ENCODE assay signal across 19 mouse cellular contexts in genomic region chr10:81026857-81027256, GRCm38 (mm10). TPM values are rescaled to one million over a fixed set of nuclear protein-coding genes. Genes with fewer than 3 reads are reported as not detected.
DNase-seq lines count a peak whose midpoint lies in the region; ATAC-seq lines count a peak whose summit lies in the region.
"Had no signal": no experiment of that assay in that cellular context is flagged by ENCODE, and none has a peak within 500 bp of the region (broad histone marks: within the 10 kb centered on the region; RNA-seq: fewer than 3 reads in every experiment).

No protein-coding gene starts in this region.

- no peak overlapping the region for H3K27ac ChIP-seq in heart, embryonic 13.5 days (replicated peaks)
- H3K27ac ChIP-seq in neural tube, embryonic 13.5 days (replicated peaks), result no peak overlapping the region
- no peak overlapping the region for H3K27ac ChIP-seq in neural tube, embryonic 15.5 days (replicated peaks)
- H3K27ac ChIP-seq: embryonic facial prominence, embryonic 12.5 days; forebrain, embryonic 15.5 days; heart, embryonic 15.5 days; hindbrain, embryonic 10.5 days; hindbrain, embryonic 14.5 days; intestine, embryonic 15.5 days had no signal

- peak overlapping the region; percentile 40; the same call in 1 of the 2 replicates for H3K9ac ChIP-seq in heart, embryonic 13.5 days
- H3K9ac ChIP-seq in neural tube, embryonic 13.5 days, result 0 out of 2 replicates have a peak overlapping the region, but pooled peaks have one; percentile 12
- H3K9ac ChIP-seq in neural tube, embryonic 15.5 days (replicated peaks), result no peak overlapping the region
- H3K9ac ChIP-seq: embryonic facial prominence, embryonic 12.5 days; forebrain, embryonic 15.5 days; heart, embryonic 15.5 days; hindbrain, embryonic 14.5 days; intestine, embryonic 15.5 days had no signal

- H3K4me3 ChIP-seq in heart, embryonic 13.5 days, result no peak overlapping the region
- no peak overlapping the region for H3K4me3 ChIP-seq in neural tube, embryonic 13.5 days
- no peak overlapping the region for H3K4me3 ChIP-seq in neural tube, embryonic 15.5 days (replicated peaks)
- H3K4me3 ChIP-seq: embryonic facial prominence, embryonic 12.5 days; forebrain, embryonic 15.5 days; heart, embryonic 15.5 days; hindbrain, embryonic 10.5 days; intestine, embryonic 15.5 days had no signal

- peaks cover 20% of the 10 kb centered on the region for H3K36me3 ChIP-seq in heart, embryonic 13.5 days
- H3K36me3 ChIP-seq in neural tube, embryonic 13.5 days, result peaks cover 23% of the 10 kb centered on the region
- H3K36me3 ChIP-seq in neural tube, embryonic 15.5 days, result peaks cover 22% of the 10 kb centered on the region

- H3K4me2 ChIP-seq in heart, embryonic 13.5 days, result no peak overlapping the region
- no peak overlapping the region for H3K4me2 ChIP-seq in neural tube, embryonic 13.5 days
- H3K4me2 ChIP-seq in neural tube, embryonic 15.5 days, result no peak overlapping the region
- H3K4me2 ChIP-seq: embryonic facial prominence, embryonic 12.5 days; forebrain, embryonic 15.5 days; heart, embryonic 15.5 days; hindbrain, embryonic 14.5 days; intestine, embryonic 15.5 days had no signal

- peaks cover 17% of the 10 kb centered on the region for H3K4me1 ChIP-seq in heart, embryonic 13.5 days
- peaks cover 34% of the 10 kb centered on the region for H3K4me1 ChIP-seq in neural tube, embryonic 13.5 days (replicated peaks)
- peaks cover 37% of the 10 kb centered on the region for H3K4me1 ChIP-seq in neural tube, embryonic 15.5 days

- intact Hi-C loops in heart, postnatal 25 days (cut with DNase I), result no loop called here

- peak; percentile 34 for DNase-seq in cerebellum, adult 11 months
- DNase-seq in cerebellum, adult 9-11 months, result peak; percentile 61
- no peak for DNase-seq in cerebellum, adult 8-10 months
- no peak for DNase-seq in heart, postnatal 25 days (ENCODE audit: low spot score)
- DNase-seq: B cell, adult 2 months; kidney, adult 18-20 months had no signal

- ATAC-seq in cerebellum, adult (ENCODE audit: insufficient number of reproducible peaks, low FRiP score, low TSS enrichment), result no peak
- ATAC-seq in heart, embryonic 13.5 days (ENCODE audit: extremely low read depth, insufficient number of reproducible peaks, low FRiP score, low TSS enrichment), result no peak
- ATAC-seq in neural tube, embryonic 13.5 days (ENCODE audit: low read depth), result no peak
- no peak for ATAC-seq in neural tube, embryonic 15.5 days (ENCODE audit: low FRiP score)
- ATAC-seq: CD4-positive, CD25-positive, alpha-beta regulatory T cell, adult 4 months; forebrain, embryonic 15.5 days; intestine, embryonic 15.5 days had no signal

- H3K27me3 ChIP-seq in heart, embryonic 13.5 days (replicated peaks), result peaks cover 50% of the 10 kb centered on the region
- H3K27me3 ChIP-seq in neural tube, embryonic 13.5 days, result peaks cover 37% of the 10 kb centered on the region
- peaks cover 19% of the 10 kb centered on the region; the same call in 1 of the 2 replicates for H3K27me3 ChIP-seq in neural tube, embryonic 15.5 days (replicated peaks)

- H3K9me3 ChIP-seq in heart, embryonic 13.5 days, result no peaks in the 10 kb centered on the region
- H3K9me3 ChIP-seq in neural tube, embryonic 13.5 days, result no peaks in the 10 kb centered on the region
- H3K9me3 ChIP-seq in neural tube, embryonic 15.5 days (replicated peaks), result no peaks in the 10 kb centered on the region
- H3K9me3 ChIP-seq: embryonic facial prominence, embryonic 12.5 days; forebrain, embryonic 15.5 days; G1E; heart, embryonic 15.5 days; hindbrain, embryonic 10.5 days had no signal

- WGBS in heart, embryonic 13.5 days, result 91% methylated on average over 5 of the region's 5 CpGs
- WGBS in neural tube, embryonic 13.5 days, result 94% methylated on average over 5 of the region's 5 CpGs
- WGBS in neural tube, embryonic 15.5 days, result 95% methylated on average over 5 of the region's 5 CpGs

RNA-seq across cellular contexts. Expression of gene Diras1, which starts 1.4 kb away (rescaled TPM):
- polyA plus RNA-seq in heart, embryonic 13.5 days (2015; fragmentation: Nextera tagmentation; extraction: Ambion mirVana), result 0.06 and 0.07 TPM in 2 replicates
- not detected for total RNA-seq in heart, postnatal 25 days (2021)
- polyA plus RNA-seq in neural tube, embryonic 13.5 days (2015; fragmentation: Nextera tagmentation; extraction: Ambion mirVana), result 38.1 and 38.7 TPM in 2 replicates
- 55.3 and 69.4 TPM in 2 replicates for polyA plus RNA-seq in neural tube, embryonic 15.5 days (2015; fragmentation: Nextera tagmentation; extraction: Ambion mirVana)
- total RNA-seq: granulocyte monocyte progenitor cell, adult 5-6 weeks had no signal
- polyA plus RNA-seq: CD4-positive, CD25-positive, alpha-beta regulatory T cell, adult 4 months; heart, embryonic 15.5 days had no signal

RNA-seq across cellular contexts. Expression of gene Slc39a3, which starts 10.4 kb away (rescaled TPM):
- 8.0 and 8.2 TPM in 2 replicates for polyA plus RNA-seq in heart, embryonic 13.5 days (2015; fragmentation: Nextera tagmentation; extraction: Ambion mirVana)
- 10 to 100 TPM; 14.0 to 14.3 TPM for total RNA-seq in heart, postnatal 25 days (2021)
- 40.9 and 44.2 TPM in 2 replicates for polyA plus RNA-seq in neural tube, embryonic 13.5 days (2015; fragmentation: Nextera tagmentation; extraction: Ambion mirVana)
- 43.9 and 47.7 TPM in 2 replicates for polyA plus RNA-seq in neural tube, embryonic 15.5 days (2015; fragmentation: Nextera tagmentation; extraction: Ambion mirVana)

RNA-seq across cellular contexts. Expression of gene Gng7, which starts 12.1 kb away (rescaled TPM):
- 1.4 TPM in 2 replicates for polyA plus RNA-seq in heart, embryonic 13.5 days (2015; fragmentation: Nextera tagmentation; extraction: Ambion mirVana)
- total RNA-seq in heart, postnatal 25 days (2021), result under 1 TPM; 0.13 to 0.34 TPM
- 16.2 and 17.4 TPM in 2 replicates for polyA plus RNA-seq in neural tube, embryonic 13.5 days (2015; fragmentation: Nextera tagmentation; extraction: Ambion mirVana)
- polyA plus RNA-seq in neural tube, embryonic 15.5 days (2015; fragmentation: Nextera tagmentation; extraction: Ambion mirVana), result 22.8 and 24.9 TPM in 2 replicates

RNA-seq across cellular contexts. Expression of gene Sgta, which starts 33.1 kb away (rescaled TPM):
- polyA plus RNA-seq in heart, embryonic 13.5 days (2015; fragmentation: Nextera tagmentation; extraction: Ambion mirVana), result 152 and 162 TPM in 2 replicates
- total RNA-seq in heart, postnatal 25 days (2021), result 10 to 100 TPM; 86.7 to 93.2 TPM
- 283 and 286 TPM in 2 replicates for polyA plus RNA-seq in neural tube, embryonic 13.5 days (2015; fragmentation: Nextera tagmentation; extraction: Ambion mirVana)
- 290 and 298 TPM in 2 replicates for polyA plus RNA-seq in neural tube, embryonic 15.5 days (2015; fragmentation: Nextera tagmentation; extraction: Ambion mirVana)

RNA-seq across cellular contexts. Expression of gene Thop1, which starts 43.0 kb away (rescaled TPM):
- 29.1 and 33.8 TPM in 2 replicates for polyA plus RNA-seq in heart, embryonic 13.5 days (2015; fragmentation: Nextera tagmentation; extraction: Ambion mirVana)
- 10 to 100 TPM; 12.3 to 13.2 TPM for total RNA-seq in heart, postnatal 25 days (2021)
- 47.4 and 48.4 TPM in 2 replicates for polyA plus RNA-seq in neural tube, embryonic 13.5 days (2015; fragmentation: Nextera tagmentation; extraction: Ambion mirVana)
- 44.3 and 52.9 TPM in 2 replicates for polyA plus RNA-seq in neural tube, embryonic 15.5 days (2015; fragmentation: Nextera tagmentation; extraction: Ambion mirVana)

Comparison
In these comparisons a context has a peak if more than half of its experiments do, and no peak if none do; other contexts are left out.
1. DNase-seq: peak in cerebellum, adult 11 months (single experiment) and cerebellum, adult 9-11 months (single experiment); none in cerebellum, adult 8-10 months (single experiment) and heart, postnatal 25 days (single experiment).
2. RNA of gene Diras1, which starts 1.4 kb away (polyA plus RNA-seq): 55.3 to 69.4 TPM in neural tube, embryonic 15.5 days and 38.1 to 38.7 TPM in neural tube, embryonic 13.5 days; 0.06 to 0.07 TPM in heart, embryonic 13.5 days; every median in the first group is over 10 times any median in the second.